Mouse (Mus musculus): Measurements from ENCODE around the gene Gm27179.
"Not testable (repeated sequence)": the region's sequence is repeated elsewhere in the genome, so short reads cannot be mapped to it uniquely, and the experiment has no call there.

The Gm27179 gene

GRCm38 (mm10) chr14:69473941-69474646 is 38.3 kb downstream of the Gm27179 start:
- not testable (repeated sequence) for DNase-seq (ENCODE audit: low spot score in 2 of 2)

- not testable (repeated sequence) for DNase-seq (ENCODE audit: low spot score in 2 of 2)
Observed at GRCm38 (mm10) chr14:69473322-69473721, 39.0 kb downstream of the Gm27179 start.

- DNase-seq (ENCODE audit: low spot score in 2 of 2): not testable (repeated sequence)
Observed at GRCm38 (mm10) chr14:69470122-69470708, 42.1 kb downstream of the Gm27179 start.

- not testable (repeated sequence) for DNase-seq (ENCODE audit: low spot score in 2 of 2)
Observed at GRCm38 (mm10) chr14:69467612-69468366, 44.6 kb downstream of the Gm27179 start.

- not testable (repeated sequence) for DNase-seq (ENCODE audit: low spot score in 2 of 2)
Observed at GRCm38 (mm10) chr14:69464465-69464864, 47.9 kb downstream of the Gm27179 start.

Data from urinary bladder, postnatal 4 days (tissue).